Mouse (Mus musculus): ENCODE data around the gene Cdkn1b.

Gene Cdkn1b

DNA sequence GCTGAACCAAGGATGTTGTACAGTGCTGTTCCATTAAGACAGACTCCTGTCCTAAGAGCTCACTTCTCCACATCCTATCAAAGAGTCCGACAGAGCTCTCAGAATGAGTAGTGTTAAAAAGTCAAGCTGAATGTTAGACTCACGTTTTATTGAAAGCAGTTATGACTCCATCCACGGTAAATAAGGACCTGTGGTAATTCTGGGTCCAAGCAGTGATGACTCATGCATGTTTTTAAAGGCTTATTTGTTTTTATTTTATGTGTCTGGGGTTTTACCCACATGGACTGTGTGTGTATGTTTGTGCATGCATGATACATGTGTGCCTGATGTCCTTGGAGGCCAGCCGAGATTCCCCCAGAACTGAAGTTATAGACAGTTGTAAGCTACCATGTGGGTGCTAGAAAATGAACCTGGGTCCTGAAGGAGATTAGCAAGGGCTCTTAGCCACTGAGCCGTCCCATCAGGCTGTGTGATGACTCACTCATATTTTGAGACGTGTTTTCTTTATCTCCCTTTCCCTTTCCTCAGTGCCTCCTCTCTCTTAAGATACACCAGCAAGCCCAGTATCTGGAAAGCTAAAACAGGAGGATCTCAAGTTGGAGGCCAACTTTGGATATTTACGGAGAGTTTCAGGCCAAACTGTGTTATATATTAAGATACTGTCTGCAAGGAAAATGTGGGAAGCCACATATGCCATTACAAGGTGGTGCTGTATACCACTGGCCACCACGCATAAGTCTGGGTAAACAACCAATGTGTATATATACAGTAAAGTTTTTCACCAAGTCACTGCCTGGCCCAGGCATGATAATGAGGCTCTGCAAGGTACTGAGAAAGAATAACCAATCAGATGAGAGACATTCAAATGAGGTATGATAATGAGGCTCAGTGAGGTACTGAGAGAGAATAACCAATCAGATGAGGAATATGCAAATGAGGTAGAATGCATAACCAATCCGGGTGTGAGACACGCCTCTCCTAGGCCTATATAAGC lies 16.0 kb upstream of the Cdkn1b start:
- no peak for DNase-seq (ENCODE audit: low spot score)

GRCm38 (mm10) chr6:134905811-134906210 lies 14.4 kb upstream of the Cdkn1b start:
- DNase-seq (ENCODE audit: low spot score): no peak

GRCm38 (mm10) chr6:134914523-134914922 lies 5.7 kb upstream of the Cdkn1b start:
- no peak for DNase-seq (ENCODE audit: low spot score)

DNA sequence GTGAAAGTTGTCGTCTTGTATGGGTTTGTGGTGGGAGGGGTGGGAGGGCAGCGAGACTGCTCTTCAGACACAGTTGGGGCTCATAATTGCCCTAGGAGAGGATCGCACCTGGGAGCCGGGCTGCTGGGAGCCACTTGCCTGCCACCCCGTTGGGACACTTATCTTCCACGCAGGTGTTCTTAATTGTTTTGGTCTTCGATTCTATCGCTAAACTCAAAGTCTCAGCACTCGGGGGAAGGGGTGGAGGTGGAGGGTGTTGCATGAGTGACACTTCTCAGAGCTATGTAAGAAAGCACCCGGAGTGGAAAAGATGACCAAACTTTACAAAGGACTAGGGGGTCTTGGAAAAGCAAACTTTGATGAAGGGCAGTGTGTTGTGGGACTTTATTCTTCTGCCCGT lies 3.6 kb upstream of the Cdkn1b start:
- DNase-seq (ENCODE audit: low spot score): no peak

GRCm38 (mm10) chr6:134917087-134917486 lies 3.1 kb upstream of the Cdkn1b start:
- DNase-seq (ENCODE audit: low spot score): no peak

DNA sequence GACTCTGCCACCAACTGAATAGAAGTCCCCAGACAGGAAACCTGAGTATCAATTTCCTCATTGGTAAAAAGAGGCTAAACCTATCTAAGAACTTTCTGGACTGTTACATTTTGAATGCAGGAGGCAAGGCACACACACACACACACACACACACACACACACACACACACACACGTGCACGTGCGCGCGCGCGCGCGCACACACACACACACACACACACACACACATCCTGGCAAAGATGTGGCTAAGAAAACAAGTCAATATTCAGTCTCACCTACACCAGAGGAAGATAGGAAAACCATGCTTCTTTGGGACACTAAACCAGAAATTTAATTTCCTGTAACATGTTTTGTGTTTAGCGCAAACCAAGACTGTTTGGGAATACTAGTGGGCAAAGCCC lies 1.4 kb upstream of the Cdkn1b start:
- DNase-seq (ENCODE audit: low spot score): no peak

DNA sequence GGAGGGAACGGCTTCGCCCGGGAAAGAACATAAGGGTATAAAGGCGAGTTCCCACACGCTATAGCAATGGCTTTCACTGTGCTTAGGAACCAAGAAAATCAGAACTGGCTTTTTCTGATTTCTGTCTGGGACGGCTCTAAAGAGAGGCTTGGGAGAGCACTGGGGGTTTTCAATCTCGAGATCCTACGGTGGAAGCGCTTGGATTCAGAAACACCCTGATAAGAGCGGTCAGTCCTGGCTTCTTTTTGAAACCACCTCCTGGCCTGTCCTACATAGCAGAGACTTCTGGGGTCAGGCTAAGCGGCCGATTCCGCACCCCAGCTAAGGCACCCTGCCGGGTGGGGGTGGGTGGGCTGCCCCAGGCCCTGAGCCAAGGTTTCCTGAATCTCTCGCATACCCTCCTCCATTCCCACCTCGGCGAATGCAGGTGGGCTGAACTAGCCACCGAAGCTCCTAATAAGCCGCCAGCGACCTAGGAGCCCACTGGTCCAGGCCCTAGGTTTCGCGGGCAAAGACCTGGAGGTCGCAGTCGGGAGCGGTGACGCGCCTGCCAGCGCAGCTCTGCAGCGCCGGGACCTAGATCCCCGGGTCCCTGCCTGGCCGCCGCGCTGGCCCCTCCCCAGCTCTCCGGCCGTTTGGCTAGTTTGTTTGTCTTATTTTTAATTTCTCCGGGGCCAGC lies 551 bp upstream of the Cdkn1b start:
- DNase-seq (ENCODE audit: low spot score): no peak

GRCm38 (mm10) chr6:134921014-134921694 lies 953 bp downstream of the Cdkn1b start:
- DNase-seq (ENCODE audit: low spot score): no peak

DNA sequence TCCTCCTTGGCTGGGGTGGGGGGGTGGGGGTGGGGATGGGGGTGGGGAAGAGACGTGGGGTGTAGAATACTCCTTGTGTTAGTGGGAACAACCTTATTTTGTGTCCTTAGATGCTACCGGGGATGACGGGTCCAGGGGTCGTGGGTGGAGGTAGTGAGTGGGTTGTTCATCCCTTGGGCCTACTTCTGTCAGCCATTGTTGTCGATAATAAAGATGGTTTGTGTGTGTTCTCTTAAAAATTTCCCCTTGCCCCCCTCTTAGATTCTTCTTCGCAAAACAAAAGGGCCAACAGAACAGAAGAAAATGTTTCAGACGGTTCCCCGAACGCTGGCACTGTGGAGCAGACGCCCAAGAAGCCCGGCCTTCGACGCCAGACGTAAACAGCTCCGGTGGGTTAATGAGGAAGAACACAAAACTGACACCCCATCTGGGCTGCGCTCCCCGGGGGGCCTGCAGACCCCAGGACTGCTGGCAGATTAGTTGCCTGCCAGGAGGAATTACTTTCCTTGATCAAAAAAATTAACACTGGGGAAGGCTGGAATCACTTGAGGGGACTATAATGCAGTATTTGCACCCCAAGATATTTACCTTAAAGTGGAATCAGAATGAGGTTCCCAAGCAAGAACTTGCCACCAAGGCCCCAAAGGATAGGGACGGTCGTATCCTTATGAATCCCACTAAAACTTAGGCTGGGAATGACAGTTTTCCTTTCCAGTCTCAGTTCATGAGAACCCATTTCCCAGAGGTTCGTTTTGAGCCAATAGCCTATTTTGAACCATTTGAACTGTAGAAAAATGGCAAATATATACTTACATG lies 1.7 kb downstream of the Cdkn1b start:
- DNase-seq (ENCODE audit: low spot score): no peak

DNA sequence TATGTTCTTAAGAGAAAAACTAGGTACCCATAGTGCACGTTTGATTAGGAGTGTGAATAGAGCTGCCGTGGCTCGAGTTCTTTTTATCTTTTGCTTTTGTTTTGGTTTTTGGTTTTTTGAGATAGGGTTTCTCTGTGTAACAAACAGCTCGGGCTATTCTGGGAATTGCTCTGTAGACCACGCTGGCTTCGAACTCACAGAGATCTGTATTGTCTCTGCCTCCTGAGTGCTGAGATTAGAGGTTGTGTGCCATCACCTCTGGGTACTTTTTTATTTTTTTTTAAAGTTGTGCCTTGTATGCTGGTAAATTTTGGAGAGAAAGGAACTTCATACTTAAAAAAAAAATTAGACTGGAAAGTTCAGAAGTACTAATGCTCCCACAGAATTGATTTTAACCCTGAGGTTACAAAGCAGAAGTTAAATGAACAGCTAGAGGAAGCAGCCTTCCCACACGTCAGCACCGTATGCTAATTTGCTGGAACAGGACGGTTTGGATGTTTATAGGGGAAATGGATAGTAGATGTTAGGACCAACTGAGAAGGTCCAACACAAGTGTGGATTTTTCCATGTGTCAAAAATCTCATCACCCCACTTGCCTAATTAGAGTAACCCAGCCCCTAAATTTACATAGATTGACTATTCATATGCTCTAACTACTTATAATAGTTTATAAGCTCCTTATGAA lies 2.5 kb downstream of the Cdkn1b start:
- no peak for DNase-seq (ENCODE audit: low spot score)

DNA sequence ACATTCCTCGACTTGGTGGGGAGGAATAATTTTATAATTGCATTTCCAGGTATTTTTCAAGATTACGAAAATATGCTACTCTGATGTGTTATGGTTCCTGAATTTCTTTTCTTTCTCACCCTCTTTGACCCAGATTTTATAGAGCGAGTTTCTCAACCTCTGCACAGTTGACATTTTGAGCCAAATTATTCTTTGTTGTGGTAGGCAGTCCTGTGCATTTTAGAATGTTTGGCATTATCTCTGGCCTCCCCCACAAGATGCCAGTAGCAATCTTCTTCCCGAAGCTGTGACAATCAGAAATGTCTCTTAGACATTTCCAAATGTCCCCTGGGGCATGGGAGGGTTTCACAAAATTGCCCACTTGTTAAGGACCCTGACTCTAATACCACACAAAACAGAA lies 3.5 kb downstream of the Cdkn1b start:
- DNase-seq (ENCODE audit: low spot score): no peak

GRCm38 (mm10) chr6:134924262-134924661 lies 4.1 kb downstream of the Cdkn1b start:
- no peak for DNase-seq (ENCODE audit: low spot score)

DNA sequence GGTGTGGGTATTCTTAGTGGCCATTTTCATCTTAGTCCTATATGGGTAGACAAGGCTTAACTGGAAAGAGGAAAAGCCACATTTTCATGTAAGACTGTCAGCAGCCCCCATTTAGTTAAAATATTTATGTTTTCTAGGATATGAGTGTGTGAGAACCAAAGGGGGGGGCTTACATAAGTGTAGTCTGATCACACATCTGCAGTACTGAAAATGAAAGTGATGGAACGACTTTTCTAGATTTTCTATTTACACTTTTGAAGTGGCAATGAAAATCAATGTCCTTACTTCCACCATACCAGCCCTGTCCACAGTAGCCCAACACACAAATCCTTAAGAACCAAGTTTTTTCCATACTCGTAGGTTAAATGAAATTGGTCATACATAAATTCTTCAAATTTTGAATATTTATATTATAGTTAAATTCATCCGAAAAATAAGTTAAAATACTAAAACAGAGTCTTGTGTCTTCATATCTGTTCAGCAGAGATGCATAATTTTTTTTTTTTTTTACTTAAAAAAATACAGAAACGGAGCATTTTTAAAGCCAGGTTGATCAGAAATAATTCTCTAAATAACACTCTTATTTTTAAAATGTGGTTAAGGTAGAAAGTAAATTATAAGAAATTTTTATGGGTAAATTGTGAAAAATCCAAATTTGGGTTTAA lies 5.6 kb downstream of the Cdkn1b start:
- DNase-seq (ENCODE audit: low spot score): no peak

DNA sequence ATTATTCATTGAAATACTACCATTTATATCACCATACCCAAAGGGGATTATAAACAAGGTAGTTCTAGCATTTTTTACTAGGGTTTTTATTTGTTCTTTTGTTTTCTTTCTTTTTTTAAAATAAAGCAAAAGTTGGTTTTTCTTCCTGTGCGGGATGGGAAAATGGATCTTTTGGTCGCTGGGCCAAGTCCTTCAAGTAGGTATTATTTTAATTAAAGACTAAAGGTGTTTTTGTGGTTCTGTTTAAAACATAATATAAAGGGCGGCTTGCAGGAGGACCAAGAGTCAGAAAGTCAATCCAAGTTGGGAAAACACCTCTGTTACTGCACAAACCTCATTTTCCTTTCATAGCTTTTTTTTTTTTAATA lies 6.1 kb downstream of the Cdkn1b start:
- no peak for DNase-seq (ENCODE audit: low spot score)

DNA sequence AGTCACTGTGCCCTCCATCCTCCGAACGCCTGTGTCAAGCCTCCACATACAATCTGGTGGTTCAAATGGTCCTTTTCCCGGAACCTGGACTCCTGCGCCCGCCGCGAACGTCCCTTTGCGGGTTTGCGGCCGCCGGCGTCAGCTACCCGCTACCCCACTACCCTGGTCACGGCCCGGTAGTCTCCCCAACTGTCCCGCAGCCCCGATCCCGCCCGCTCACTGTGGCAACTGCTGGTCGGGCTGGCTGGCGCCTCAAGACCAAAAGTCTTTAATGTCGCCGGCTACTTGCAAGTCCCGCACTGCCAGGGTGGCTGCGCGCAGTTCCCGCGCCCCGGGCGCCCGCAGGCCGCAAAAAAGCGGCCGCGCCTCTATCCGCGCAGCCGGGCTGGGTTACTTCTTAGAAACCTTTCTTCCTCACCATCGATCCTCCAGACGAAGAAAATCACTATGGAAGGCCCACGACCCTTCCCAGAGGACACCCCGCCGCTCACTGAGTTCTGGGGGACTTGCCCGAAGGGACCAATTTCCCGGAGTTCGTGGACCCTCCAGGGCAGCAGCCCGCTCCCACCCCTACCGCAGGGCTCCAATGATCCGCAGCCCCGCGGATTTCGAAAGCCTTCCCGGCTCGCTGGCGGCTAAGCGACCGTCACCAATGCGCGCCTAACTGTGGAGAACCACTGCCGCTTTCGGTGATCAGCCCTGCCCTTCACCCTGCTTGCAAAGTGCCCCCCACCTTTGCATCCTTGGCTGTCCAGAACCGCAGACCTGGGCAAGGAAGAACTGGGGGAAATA lies 6.8 kb downstream of the Cdkn1b start:
- no peak for DNase-seq (ENCODE audit: low spot score)

- DNase-seq (ENCODE audit: low spot score): no peak
Observed at GRCm38 (mm10) chr6:134927595-134928095, 7.4 kb downstream of the Cdkn1b start.

- peak; percentile 85 for DNase-seq (ENCODE audit: low spot score)
Observed at GRCm38 (mm10) chr6:134928096-134928888, 8.1 kb downstream of the Cdkn1b start.

GRCm38 (mm10) chr6:134928889-134929310 lies 8.7 kb downstream of the Cdkn1b start:
- DNase-seq (ENCODE audit: low spot score): no peak

GRCm38 (mm10) chr6:134929926-134930325 lies 9.7 kb downstream of the Cdkn1b start:
- no peak for DNase-seq (ENCODE audit: low spot score)

Measured in c-Kit-positive CD71-positive TER-119-positive erythroid progenitor cells, embryonic 14.5 days (primary cell).